Mouse (Mus musculus): ENCODE measurements around the gene Recql. TPM values are rescaled to one million over a fixed set of nuclear protein-coding genes. Genes with fewer than 3 reads are reported as not detected.

The Recql gene
- polyA plus RNA-seq (2014; fragmentation: Illumina TruSeq; extraction: RNeasy Lipid Tissue Mini Kit (QIAGEN cat#74804); ENCODE audit: low read depth, low replicate concordance): 19.5 TPM

DNA sequence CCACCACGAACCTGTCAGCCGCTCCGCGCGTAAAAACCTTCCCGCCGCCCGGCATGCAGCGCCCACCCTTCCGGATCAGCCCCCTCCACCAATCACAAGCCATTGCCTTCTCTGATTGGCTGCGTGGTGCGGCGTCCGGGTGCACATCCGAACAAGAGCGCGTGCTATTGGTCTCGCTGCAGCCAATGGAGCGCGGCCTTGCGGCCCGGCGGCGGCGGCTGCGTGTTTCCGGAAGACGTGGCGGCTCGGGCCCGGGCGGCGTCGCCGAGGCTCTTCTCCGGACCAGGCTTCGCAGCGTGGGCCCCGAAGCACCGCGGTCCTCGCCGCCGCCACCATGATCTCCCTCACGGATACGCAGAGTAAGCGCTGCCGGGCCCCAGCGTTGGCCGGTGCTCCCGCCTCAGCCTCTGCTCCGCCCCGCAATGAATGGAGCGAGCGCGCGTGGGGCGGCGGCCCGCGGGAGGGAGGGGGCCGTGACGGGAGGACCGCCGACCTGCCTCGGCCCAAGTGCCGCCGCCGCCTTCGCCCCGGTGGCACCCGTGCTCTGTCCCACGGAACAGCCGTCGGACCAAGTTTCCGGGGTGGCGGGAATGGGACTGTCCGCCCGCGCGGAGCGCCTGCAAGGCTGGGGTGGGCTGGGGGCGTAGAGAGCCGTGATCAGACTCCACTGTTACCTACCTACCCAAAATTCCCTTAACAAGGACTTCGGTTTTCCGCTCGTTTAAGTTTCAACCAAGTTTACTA lies at the start of gene Recql, which contains the start of gene Golt1b:
Recql (minus strand) TSS at position 77 of the 744 bp plus-strand sequence.
Golt1b (plus strand) TSS at position 211 of the 744 bp plus-strand sequence.

DNA sequence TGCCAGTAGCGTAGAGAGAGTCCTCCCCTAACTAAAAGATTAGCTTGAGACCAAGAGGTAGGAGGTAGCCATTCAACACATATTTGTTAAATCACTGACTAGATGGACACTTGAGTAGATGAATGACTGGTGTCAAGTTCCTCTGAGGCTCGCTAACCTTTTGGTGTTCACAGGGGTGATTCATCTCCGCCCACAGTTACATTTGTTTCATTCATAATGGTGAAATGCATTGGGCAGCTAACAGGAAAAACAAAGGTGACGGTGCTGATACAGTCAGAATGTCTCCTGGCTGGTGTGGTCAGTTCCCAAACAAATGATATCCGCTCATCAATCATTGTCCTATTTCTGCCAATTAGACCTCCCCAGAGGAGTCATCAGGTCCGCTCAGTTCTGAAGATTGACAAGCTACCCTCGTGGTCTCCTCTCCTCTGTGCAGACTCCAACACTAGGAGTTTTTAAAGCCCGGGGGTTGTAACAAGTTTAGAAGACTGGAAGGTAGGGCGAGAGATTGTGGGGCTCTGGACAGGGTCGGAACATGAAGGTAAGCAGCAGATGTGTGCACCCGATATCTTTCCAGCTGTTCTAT lies 26.1 kb upstream of the Recql start, which contains the start of gene Spx:
Spx (plus strand) TSS at position 536 of the 586 bp plus-strand sequence.

DNA sequence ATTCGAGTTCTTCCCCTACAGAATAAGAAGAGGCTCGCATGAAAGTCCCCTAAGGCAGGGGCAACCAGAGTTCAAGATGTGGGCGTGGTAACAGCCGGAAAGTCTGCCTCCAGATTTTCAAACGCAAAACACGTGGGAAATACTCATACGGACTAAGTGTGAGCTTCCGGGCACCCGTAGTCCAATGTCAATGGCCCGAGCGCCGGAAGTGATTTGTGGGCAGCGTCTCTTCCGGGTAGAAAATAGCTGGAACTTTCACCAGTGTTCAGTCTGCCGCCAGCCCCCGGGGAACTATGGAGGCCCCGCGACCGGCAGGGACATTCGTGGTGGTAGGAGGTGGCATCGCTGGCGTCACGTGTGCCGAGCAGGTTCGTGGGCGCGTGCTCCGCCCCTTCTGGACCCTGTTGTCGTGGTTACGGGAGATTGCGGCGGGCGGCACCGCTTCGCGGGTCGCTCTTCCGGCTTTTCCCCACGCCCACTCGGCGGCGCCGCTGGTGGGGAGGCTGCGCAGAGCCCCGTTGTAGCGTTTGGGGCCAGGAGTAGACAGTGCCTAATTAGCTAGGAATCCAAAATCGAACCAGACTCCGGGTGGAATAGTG lies 41.3 kb downstream of the Recql start, which contains the start of gene Pyroxd1:
Pyroxd1 (plus strand) TSS at position 215 of the 599 bp plus-strand sequence.

DNA sequence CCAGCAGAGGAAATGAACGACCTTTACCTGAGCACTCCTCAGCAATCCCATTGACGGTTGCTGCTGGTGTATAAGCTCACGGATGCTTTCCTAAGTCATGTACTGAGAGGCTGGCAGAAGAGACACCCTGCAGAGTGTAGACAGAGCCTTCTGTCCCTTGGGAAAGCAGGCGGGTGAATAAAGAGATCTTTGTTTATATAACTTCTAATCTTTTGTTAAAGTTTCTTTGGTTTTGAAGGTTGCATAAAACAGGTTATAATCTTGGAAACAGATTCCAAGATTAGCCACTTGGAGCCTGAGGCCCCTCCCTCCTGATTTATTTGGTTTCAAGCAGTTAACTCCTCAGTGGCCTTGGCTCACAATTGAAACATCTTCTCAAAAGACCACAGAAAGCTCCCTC lies 64.0 kb downstream of the Recql start, which contains the start of gene Slco1a5:
Slco1a5 (minus strand) TSS at position 101 of the 400 bp plus-strand sequence.

Other genes starting within 250 kb of the Recql start
- gene Slco1a6, start 178.6 kb downstream of the Recql start, polyA plus RNA-seq (2014; fragmentation: Illumina TruSeq; extraction: RNeasy Lipid Tissue Mini Kit (QIAGEN cat#74804); ENCODE audit: low read depth, low replicate concordance): not detected
- gene Iapp, start 88.7 kb downstream of the Recql start, polyA plus RNA-seq (2014; fragmentation: Illumina TruSeq; extraction: RNeasy Lipid Tissue Mini Kit (QIAGEN cat#74804); ENCODE audit: low read depth, low replicate concordance): not detected
- gene Slco1a5, start 64.1 kb downstream of the Recql start, polyA plus RNA-seq (2014; fragmentation: Illumina TruSeq; extraction: RNeasy Lipid Tissue Mini Kit (QIAGEN cat#74804); ENCODE audit: low read depth, low replicate concordance): not detected
- gene Pyroxd1, start 41.4 kb downstream of the Recql start, polyA plus RNA-seq (2014; fragmentation: Illumina TruSeq; extraction: RNeasy Lipid Tissue Mini Kit (QIAGEN cat#74804); ENCODE audit: low read depth, low replicate concordance): 29.9 TPM
- 78.5 TPM for gene Golt1b, start 134 bp upstream of the Recql start, polyA plus RNA-seq (2014; fragmentation: Illumina TruSeq; extraction: RNeasy Lipid Tissue Mini Kit (QIAGEN cat#74804); ENCODE audit: low read depth, low replicate concordance)
- 0.41 TPM for gene Spx, start 26.4 kb upstream of the Recql start, polyA plus RNA-seq (2014; fragmentation: Illumina TruSeq; extraction: RNeasy Lipid Tissue Mini Kit (QIAGEN cat#74804); ENCODE audit: low read depth, low replicate concordance)
- gene Gys2, start 86.0 kb upstream of the Recql start, polyA plus RNA-seq (2014; fragmentation: Illumina TruSeq; extraction: RNeasy Lipid Tissue Mini Kit (QIAGEN cat#74804); ENCODE audit: low read depth, low replicate concordance): 11.1 TPM
- gene Ldhb, start 120.9 kb upstream of the Recql start, polyA plus RNA-seq (2014; fragmentation: Illumina TruSeq; extraction: RNeasy Lipid Tissue Mini Kit (QIAGEN cat#74804); ENCODE audit: low read depth, low replicate concordance): 44.2 TPM
- 4.4 TPM for gene Kcnj8, start 184.5 kb upstream of the Recql start, polyA plus RNA-seq (2014; fragmentation: Illumina TruSeq; extraction: RNeasy Lipid Tissue Mini Kit (QIAGEN cat#74804); ENCODE audit: low read depth, low replicate concordance)